Mouse (Mus musculus): ENCODE data around the gene Fam205a2.
"Not testable (repeated sequence)": the region's sequence is repeated elsewhere in the genome, so short reads cannot be mapped to it uniquely, and the experiment has no call there.

Gene Fam205a2

GRCm38 (mm10) chr4:42528075-42528474 lies at the start of gene Fam205a2:
Gene Fam205a2 (minus strand): TSS chr4:42528175.
- DNase-seq (ENCODE audit: low spot score in 2 of 2) = not testable (repeated sequence)

Data from spleen, postnatal 10 days (tissue).